Mouse (Mus musculus): Measurements from ENCODE around the gene Tll2. TPM values are rescaled to one million over a fixed set of nuclear protein-coding genes. Genes with fewer than 3 reads are reported as not detected.

Gene Tll2
- polyA plus RNA-seq, 1 experiment from 2014 or later: 0.93 TPM

GRCm38 (mm10) chr19:41109496-41109895, 97.1 kb downstream of the Tll2 start:
- ATAC-seq (ENCODE audit: low FRiP score, low read depth): peak; percentile 65
- no peak overlapping the region for H3K9ac ChIP-seq
- no peak overlapping the region for H3K27ac ChIP-seq (replicated peaks)
- peaks cover 38% of the 10 kb centered on the region for H3K4me1 ChIP-seq (replicated peaks)
- 22% methylated on average over 8 of the region's 8 CpGs for WGBS
- 0 out of 2 replicates have a peak overlapping the region, but pooled peaks have one; percentile 9 for H3K4me2 ChIP-seq
- no peaks in the 10 kb centered on the region for H3K9me3 ChIP-seq
- peaks cover 8% of the 10 kb centered on the region; the same call in 1 of the 2 replicates for H3K27me3 ChIP-seq
- no peak overlapping the region for H3K4me3 ChIP-seq
- H3K36me3 ChIP-seq: no peaks in the 10 kb centered on the region

- Histone ChIP-seq H3K27me3 (peaks cover 8% of the 10 kb centered on the region; the same call in 1 of the 2 replicates), H3K27ac (replicated peaks) (no peak overlapping the region), H3K4me1 (replicated peaks) (peaks cover 30% of the 10 kb centered on the region), H3K36me3 (no peaks in the 10 kb centered on the region), H3K9ac (no peak overlapping the region), H3K4me2 (no peak overlapping the region), H3K9me3 (no peaks in the 10 kb centered on the region), H3K4me3 (no peak overlapping the region)
- no peak for ATAC-seq (ENCODE audit: low FRiP score, low read depth)
- WGBS: 69% methylated on average over 7 of the region's 7 CpGs
Measured at GRCm38 (mm10) chr19:41108666-41109065, 98.0 kb downstream of the Tll2 start.

- 71% methylated on average over 8 of the region's 8 CpGs for WGBS
- no peaks in the 10 kb centered on the region for H3K9me3 ChIP-seq
- H3K4me2 ChIP-seq: no peak overlapping the region
- H3K27me3 ChIP-seq: peaks cover 12% of the 10 kb centered on the region
- H3K4me3 ChIP-seq: no peak overlapping the region
- no peak overlapping the region for H3K9ac ChIP-seq
- ATAC-seq (ENCODE audit: low FRiP score, low read depth): no peak
- H3K36me3 ChIP-seq: no peaks in the 10 kb centered on the region
- H3K4me1 ChIP-seq (replicated peaks): peaks cover 21% of the 10 kb centered on the region
- H3K27ac ChIP-seq (replicated peaks): no peak overlapping the region
Measured at GRCm38 (mm10) chr19:41107530-41107929, 99.1 kb downstream of the Tll2 start.

- Histone ChIP-seq H3K4me3 (no peak overlapping the region), H3K4me1 (replicated peaks) (peaks cover 24% of the 10 kb centered on the region), H3K9ac (no peak overlapping the region), H3K27ac (replicated peaks) (no peak overlapping the region), H3K4me2 (no peak overlapping the region), H3K9me3 (no peaks in the 10 kb centered on the region), H3K27me3 (peaks cover 12% of the 10 kb centered on the region), H3K36me3 (no peaks in the 10 kb centered on the region)
- 40% methylated on average over 8 of the region's 8 CpGs for WGBS
- ATAC-seq (ENCODE audit: low FRiP score, low read depth): no peak
Measured at GRCm38 (mm10) chr19:41104922-41105321, 101.7 kb downstream of the Tll2 start.

GRCm38 (mm10) chr19:41101390-41101789, 105.2 kb downstream of the Tll2 start:
- Histone ChIP-seq H3K27ac (replicated peaks) (no peak overlapping the region), H3K27me3 (peaks cover 11% of the 10 kb centered on the region), H3K4me3 (no peak overlapping the region), H3K4me1 (replicated peaks) (peaks cover 11% of the 10 kb centered on the region), H3K9ac (no peak overlapping the region), H3K9me3 (no peaks in the 10 kb centered on the region), H3K36me3 (no peaks in the 10 kb centered on the region), H3K4me2 (no peak overlapping the region)
- WGBS: 45% methylated on average over 8 of the region's 8 CpGs
- peak; percentile 84 for ATAC-seq (ENCODE audit: low FRiP score, low read depth)

GRCm38 (mm10) chr19:41100863-41101262, 105.8 kb downstream of the Tll2 start:
- no peak overlapping the region for H3K9ac ChIP-seq
- H3K27me3 ChIP-seq: peaks cover 7% of the 10 kb centered on the region
- no peak overlapping the region for H3K4me2 ChIP-seq
- H3K9me3 ChIP-seq: no peaks in the 10 kb centered on the region
- H3K36me3 ChIP-seq: no peaks in the 10 kb centered on the region
- ATAC-seq (ENCODE audit: low FRiP score, low read depth): peak; percentile 35
- H3K4me1 ChIP-seq (replicated peaks): peaks cover 11% of the 10 kb centered on the region
- 70% methylated on average over 7 of the region's 7 CpGs for WGBS
- no peak overlapping the region for H3K27ac ChIP-seq (replicated peaks)
- no peak overlapping the region for H3K4me3 ChIP-seq

- 37% methylated on average over 4 of the region's 4 CpGs for WGBS
- Histone ChIP-seq H3K27ac (replicated peaks) (no peak overlapping the region), H3K4me1 (replicated peaks) (peaks cover 11% of the 10 kb centered on the region), H3K9ac (no peak overlapping the region), H3K36me3 (no peaks in the 10 kb centered on the region), H3K4me3 (no peak overlapping the region), H3K27me3 (0 out of 2 replicates have a peak, but pooled peaks cover 3% of the 10 kb centered on the region), H3K4me2 (no peak overlapping the region), H3K9me3 (no peaks in the 10 kb centered on the region)
- ATAC-seq (ENCODE audit: low FRiP score, low read depth): no peak
Measured at GRCm38 (mm10) chr19:41097038-41097437, 109.6 kb downstream of the Tll2 start.

GRCm38 (mm10) chr19:41091901-41092300, 114.7 kb downstream of the Tll2 start:
- 85% methylated on average over 2 of the region's 2 CpGs for WGBS
- no peaks in the 10 kb centered on the region for H3K36me3 ChIP-seq
- H3K4me1 ChIP-seq (replicated peaks): no peaks in the 10 kb centered on the region
- peaks cover 16% of the 10 kb centered on the region; the same call in 1 of the 2 replicates for H3K27me3 ChIP-seq
- no peak for ATAC-seq (ENCODE audit: low FRiP score, low read depth)
- no peak overlapping the region for H3K4me3 ChIP-seq
- no peak overlapping the region for H3K4me2 ChIP-seq
- H3K9ac ChIP-seq: no peak overlapping the region
- H3K27ac ChIP-seq (replicated peaks): no peak overlapping the region
- H3K9me3 ChIP-seq: no peaks in the 10 kb centered on the region

- no peaks in the 10 kb centered on the region for H3K36me3 ChIP-seq
- H3K9me3 ChIP-seq: no peaks in the 10 kb centered on the region
- no peak overlapping the region for H3K4me2 ChIP-seq
- no peak overlapping the region for H3K9ac ChIP-seq
- H3K27me3 ChIP-seq: peaks cover 16% of the 10 kb centered on the region; the same call in 1 of the 2 replicates
- H3K27ac ChIP-seq (replicated peaks): no peak overlapping the region
- H3K4me3 ChIP-seq: no peak overlapping the region
- peak; percentile 50; the same call in 1 of the 2 replicates for ATAC-seq (ENCODE audit: low FRiP score, low read depth)
- H3K4me1 ChIP-seq (replicated peaks): no peaks in the 10 kb centered on the region
- WGBS: 11% methylated on average over 5 of the region's 5 CpGs
Measured at GRCm38 (mm10) chr19:41089833-41090232, 116.8 kb downstream of the Tll2 start.

- Histone ChIP-seq H3K27me3 (peaks cover 16% of the 10 kb centered on the region; the same call in 1 of the 2 replicates), H3K4me1 (replicated peaks) (no peaks in the 10 kb centered on the region), H3K9ac (peak overlapping the region; percentile 9; the same call in 1 of the 2 replicates), H3K9me3 (no peaks in the 10 kb centered on the region), H3K4me3 (no peak overlapping the region), H3K36me3 (no peaks in the 10 kb centered on the region), H3K27ac (replicated peaks) (no peak overlapping the region), H3K4me2 (no peak overlapping the region)
- no peak for ATAC-seq (ENCODE audit: low FRiP score, low read depth)
- WGBS: 41% methylated on average over 18 of the region's 18 CpGs
Measured at GRCm38 (mm10) chr19:41088491-41088890, 118.1 kb downstream of the Tll2 start.

DNA sequence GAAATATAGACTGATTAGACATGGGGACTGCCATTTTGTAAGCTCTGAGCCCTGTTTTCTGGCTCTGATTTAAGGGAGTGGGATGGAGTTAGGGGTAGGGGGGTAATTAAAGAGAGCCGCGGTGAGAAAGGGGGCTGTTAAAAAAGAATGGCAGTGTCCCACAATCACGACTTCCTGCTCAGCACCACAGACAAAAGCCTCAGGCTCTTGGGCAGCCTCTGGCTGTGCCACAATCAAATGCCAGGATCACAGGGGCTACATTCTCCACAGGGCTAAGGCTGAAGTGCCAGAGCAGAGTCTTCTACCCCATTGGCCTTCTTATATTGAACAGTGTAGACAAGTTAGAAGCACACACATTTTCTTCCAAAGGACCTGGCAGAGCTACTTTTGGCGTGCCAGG, 118.7 kb downstream of the Tll2 start:
- Histone ChIP-seq H3K9ac (no peak overlapping the region), H3K27ac (replicated peaks) (no peak overlapping the region), H3K27me3 (peaks cover 16% of the 10 kb centered on the region; the same call in 1 of the 2 replicates), H3K9me3 (no peaks in the 10 kb centered on the region), H3K4me3 (no peak overlapping the region), H3K4me2 (no peak overlapping the region), H3K4me1 (replicated peaks) (no peaks in the 10 kb centered on the region), H3K36me3 (no peaks in the 10 kb centered on the region)
- no peak for ATAC-seq (ENCODE audit: low FRiP score, low read depth)
- 54% methylated on average over 4 of the region's 4 CpGs for WGBS

DNA sequence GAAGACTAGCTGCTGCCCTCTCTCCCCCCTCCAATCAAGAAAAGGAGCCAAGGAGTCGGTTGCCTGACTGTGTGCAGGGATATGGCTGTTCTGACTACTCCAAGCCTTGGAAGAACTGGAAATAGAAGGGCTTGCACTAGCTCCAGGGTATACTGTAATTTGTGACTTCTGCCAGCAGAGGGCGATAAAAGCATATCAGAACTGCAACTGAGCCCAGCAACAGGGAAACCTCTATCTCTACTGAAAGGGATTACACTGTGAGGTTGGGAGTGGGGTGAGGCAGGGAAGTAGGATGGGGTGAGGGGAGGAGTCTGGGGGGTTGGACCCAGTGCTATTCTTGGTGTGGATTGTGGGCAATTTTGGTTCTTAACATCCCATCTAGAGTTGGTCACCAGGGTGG, 119.9 kb downstream of the Tll2 start:
- Histone ChIP-seq H3K27ac (replicated peaks) (no peak overlapping the region), H3K4me3 (no peak overlapping the region), H3K9me3 (no peaks in the 10 kb centered on the region), H3K9ac (no peak overlapping the region), H3K4me1 (replicated peaks) (0 out of 2 replicates have a peak, but pooled peaks cover 2% of the 10 kb centered on the region), H3K4me2 (no peak overlapping the region), H3K36me3 (no peaks in the 10 kb centered on the region), H3K27me3 (peaks cover 16% of the 10 kb centered on the region; the same call in 1 of the 2 replicates)
- 3% methylated on average over 2 of the region's 2 CpGs for WGBS
- ATAC-seq (ENCODE audit: low FRiP score, low read depth): peak; percentile 74

GRCm38 (mm10) chr19:41086289-41086688, 120.3 kb downstream of the Tll2 start:
- Histone ChIP-seq H3K9me3 (no peaks in the 10 kb centered on the region), H3K27me3 (peaks cover 16% of the 10 kb centered on the region; the same call in 1 of the 2 replicates), H3K9ac (no peak overlapping the region), H3K36me3 (no peaks in the 10 kb centered on the region), H3K4me3 (no peak overlapping the region), H3K27ac (replicated peaks) (no peak overlapping the region), H3K4me2 (no peak overlapping the region), H3K4me1 (replicated peaks) (peaks cover 6% of the 10 kb centered on the region; the same call in 1 of the 2 replicates)
- 88% methylated on average over 6 of the region's 6 CpGs for WGBS
- ATAC-seq (ENCODE audit: low FRiP score, low read depth): no peak
